Mouse (Mus musculus) cerebellum, adult 2 months (tissue): Measurements from ENCODE around the gene Msln.

ENCODE experiments used
- CTCF ChIP-seq: fragments of 200-500 bp; IDR thresholded peaks from 2 replicates; pipeline ENCODE4 v1.5.1; 2011; ENCODE audit warnings: low read depth, mild to moderate bottlenecking, control low read depth, low read length, moderate library complexity, borderline replicate concordance; ENCODE audit not compliant: insufficient read depth
- POLR2A ChIP-seq: fragments of 200-500 bp; IDR thresholded peaks from 2 replicates; pipeline ENCODE4 v1.6.1; 2011; ENCODE audit warnings: low read length, control low read depth, borderline replicate concordance; ENCODE audit not compliant: insufficient read depth

DNA sequence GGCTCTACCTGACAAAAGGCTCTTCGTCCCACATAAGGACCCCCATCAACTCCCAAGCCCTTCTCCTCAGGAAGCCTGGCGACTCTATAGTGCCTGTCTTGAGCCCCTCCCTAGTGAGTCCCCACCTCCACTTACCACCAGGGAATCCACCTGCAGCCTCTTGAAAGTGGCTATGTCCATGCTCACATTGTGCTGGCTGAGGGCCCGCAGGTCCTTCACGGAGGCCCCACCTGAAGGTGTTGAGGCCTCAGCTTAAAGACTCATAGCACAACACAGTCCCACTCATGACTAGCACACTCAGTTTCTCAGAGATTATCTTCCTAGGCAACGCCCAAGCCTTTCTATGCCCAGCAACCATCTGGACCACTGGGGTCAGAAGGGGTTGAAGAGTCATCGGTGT is 4.9 kb downstream of the Msln start:
- TF ChIP-seq POLR2A (no peak), CTCF (no peak)
